Mouse (Mus musculus) MEL (cell line): Measurements from ENCODE around the gene Tenm3.

Experiments
- USF1 ChIP-seq: IDR thresholded peaks from 2 replicates; pipeline ENCODE4 v1.6.1; 2014; ENCODE audit warnings: low read depth, mild to moderate bottlenecking, inconsistent platforms, low read length, improper control_type of control experiment, moderate library complexity
- ZNF384 ChIP-seq: IDR thresholded peaks from 2 replicates; pipeline ENCODE4 v1.6.1; 2012; ENCODE audit warnings: low read depth, mild to moderate bottlenecking, inconsistent platforms, low read length, improper control_type of control experiment

DNA sequence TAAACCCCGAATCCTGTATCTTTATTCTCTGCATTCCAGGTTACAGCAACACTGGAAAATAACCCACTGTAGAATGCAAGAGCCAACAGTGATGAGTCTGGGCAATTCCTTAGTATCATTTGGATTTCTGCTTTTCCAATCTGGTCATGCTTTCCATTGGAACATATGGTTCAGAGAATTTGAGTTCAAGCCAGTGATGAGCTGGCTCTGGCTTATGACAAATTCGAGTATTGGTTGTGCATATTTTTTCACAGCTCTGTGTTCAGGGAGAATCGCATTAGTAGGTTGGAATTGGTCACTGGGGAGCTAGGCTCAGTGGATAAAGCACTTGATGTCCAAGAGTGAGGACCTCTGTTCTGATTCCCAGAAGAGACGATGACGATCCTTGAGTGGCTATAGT is 36.8 kb upstream of the Tenm3 start:
- TF ChIP-seq USF1: no peak
- no peak for TF ChIP-seq ZNF384
